Mouse (Mus musculus) ovary, postnatal 14 days (tissue): ENCODE data around the gene Rhbdd3.
"Not testable (repeated sequence)": the region's sequence is repeated elsewhere in the genome, so short reads cannot be mapped to it uniquely, and the experiment has no call there.

Experiments
- DNase-seq: peaks from one replicate; pipeline ENCODE4 v3.0.0; 2022; ENCODE audit warnings: low spot score

The Rhbdd3 gene

DNA sequence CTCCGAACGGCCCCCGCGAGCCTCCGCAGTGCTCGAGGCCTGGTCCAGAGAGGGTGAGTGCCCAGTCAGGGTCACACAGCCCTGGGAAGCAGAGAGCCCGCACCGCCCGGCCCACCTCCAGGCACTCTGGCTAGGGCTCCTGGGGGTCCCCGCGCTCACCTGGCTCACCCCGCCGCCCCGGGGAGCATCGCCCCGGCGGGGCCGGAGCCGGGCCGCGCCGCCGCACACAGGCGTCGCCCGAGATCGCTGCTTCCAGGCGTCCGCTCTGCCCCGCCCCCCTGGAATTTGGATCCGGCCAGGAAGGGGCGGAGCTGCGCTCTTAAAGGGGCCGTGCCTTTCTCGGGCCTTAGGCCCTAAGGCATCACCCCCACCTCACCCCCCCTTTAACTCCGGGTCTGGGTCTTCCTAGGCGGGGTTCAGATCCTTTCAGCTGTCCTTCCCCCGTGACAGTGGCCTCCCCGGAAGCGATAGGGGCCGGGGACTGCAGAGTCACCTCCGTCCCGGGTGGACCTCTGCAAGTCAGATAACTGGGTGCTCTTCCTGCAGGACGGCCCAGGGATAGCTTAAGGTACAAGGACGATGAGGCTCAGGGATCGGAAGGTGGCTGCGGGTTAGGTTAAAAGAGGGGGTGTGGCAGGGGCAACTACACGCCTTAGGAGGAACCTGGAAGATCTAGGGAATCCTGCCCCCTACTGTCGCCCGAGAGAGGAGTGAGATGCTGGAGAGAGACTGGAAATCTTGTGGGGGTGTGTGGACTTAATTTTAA is 33.5 kb upstream of the Rhbdd3 start, which contains the start of gene Gas2l1:
TSS of gene Gas2l1 (minus strand) at position 272 of the 766 bp plus-strand sequence.
- peak; percentile 83 for DNase-seq

- DNase-seq, result no peak
Observed at GRCm38 (mm10) chr11:5067063-5067462, 31.7 kb upstream of the Rhbdd3 start.

DNA sequence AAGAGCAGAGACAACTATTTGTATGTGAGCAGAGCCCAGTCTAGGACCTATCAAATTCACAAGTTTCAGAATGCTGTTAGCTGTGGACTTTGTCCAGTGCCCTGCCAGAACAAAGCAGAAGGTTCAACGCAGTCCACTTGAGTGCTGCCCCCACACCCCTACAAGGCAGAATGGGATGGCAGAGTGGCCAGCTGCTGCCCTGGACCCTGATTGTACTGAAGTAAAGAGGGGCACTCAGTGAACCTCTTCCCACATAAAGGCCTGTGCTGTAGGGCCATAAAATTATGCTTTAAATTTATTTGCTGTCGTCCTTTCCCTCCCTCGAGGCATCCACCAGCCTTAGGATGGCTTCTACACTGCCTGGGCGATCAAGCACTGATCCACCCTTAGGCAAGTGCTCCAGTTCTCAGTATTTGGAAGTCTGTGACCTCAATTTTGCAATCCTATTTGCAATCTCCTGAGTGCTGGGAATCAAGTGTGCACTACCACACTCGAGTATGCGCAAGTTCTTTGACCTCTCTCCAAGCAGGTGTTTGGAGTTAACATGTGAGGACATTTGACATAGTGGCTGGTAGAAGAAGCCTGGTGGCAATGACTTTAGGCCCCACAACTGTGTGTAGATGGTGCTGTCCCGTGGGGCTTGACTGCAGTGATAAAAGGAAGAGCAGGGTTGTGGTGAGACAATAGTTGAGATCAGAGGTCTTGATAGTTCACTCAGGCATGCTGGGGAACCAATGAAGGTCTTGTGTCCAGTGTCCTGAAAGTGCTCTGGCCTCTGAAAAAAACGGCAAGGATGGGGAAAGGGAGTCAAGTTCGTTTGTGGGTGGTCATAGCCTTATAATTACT is 30.4 kb upstream of the Rhbdd3 start:
- DNase-seq, result no peak

- no peak for DNase-seq
Observed at GRCm38 (mm10) chr11:5074882-5075281, 23.8 kb upstream of the Rhbdd3 start.

GRCm38 (mm10) chr11:5075760-5076159 is 23.0 kb upstream of the Rhbdd3 start:
- DNase-seq, result no peak

GRCm38 (mm10) chr11:5076843-5077242 is 21.9 kb upstream of the Rhbdd3 start:
- not testable (repeated sequence) for DNase-seq

DNA sequence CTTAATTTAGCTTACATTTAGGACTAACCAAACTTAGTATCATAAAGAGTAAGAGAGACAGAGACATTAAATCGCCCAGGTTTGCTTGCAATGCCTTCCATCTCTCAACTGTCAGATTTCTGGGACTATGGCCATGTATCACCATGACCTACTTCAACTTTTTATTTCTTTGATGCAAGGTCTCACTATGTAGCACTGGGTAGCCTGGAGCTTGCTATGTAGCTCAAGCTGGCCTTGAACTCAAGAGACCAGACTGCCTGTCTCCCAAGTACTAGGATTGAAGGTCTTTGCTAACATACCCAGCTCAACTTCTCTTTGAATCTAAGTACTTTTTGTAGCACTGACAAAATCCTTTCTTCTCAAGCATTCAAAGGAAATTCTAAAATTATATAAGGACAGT is 9.6 kb upstream of the Rhbdd3 start:
- no peak for DNase-seq

DNA sequence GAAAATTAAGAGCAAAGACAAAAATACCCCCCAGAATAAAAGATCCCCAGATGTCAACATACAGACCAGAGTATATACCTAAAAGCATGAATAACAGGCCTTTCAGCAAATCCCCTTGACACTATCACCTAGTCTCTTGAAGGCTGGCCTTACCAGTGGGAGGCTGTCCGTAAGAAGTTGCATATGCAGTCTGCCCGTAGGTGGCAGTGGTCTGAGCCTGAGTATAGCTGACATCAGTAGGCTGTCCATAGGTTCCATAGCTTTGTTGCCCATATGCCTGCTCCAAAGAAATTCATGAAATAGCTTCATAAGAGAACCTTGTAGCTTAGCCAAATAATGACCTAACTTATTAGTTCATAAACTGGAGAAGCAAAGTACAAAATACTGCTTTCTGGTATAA is 7.0 kb upstream of the Rhbdd3 start:
- no peak for DNase-seq

- DNase-seq, result no peak
Observed at GRCm38 (mm10) chr11:5095877-5096276, 2.8 kb upstream of the Rhbdd3 start.

DNA sequence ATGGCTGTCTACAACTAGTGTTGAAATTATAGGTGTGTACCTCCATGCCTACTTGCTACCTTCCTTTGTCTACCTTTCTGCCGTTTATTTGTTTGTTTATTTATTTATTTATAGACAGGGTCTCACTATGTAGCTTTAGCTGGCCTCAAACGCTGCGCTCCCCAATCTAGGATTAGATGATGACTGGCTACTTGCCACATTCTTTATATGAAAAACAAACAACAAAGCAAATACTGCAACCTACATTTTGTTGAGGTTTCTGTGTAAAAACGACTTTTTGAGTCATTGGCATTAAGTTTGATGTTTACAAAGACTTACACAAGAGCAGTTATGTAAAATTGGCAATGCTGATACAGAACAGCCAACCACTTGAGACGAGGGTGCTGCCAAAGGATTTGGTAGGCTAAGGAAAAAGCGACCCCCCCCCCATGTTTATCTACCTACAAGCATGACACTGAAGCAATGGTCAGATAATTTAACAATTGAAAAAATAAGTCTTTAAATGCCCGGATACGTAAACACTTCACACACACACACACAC is 2.2 kb upstream of the Rhbdd3 start:
- no peak for DNase-seq

- peak; percentile 37 for DNase-seq
Observed at GRCm38 (mm10) chr11:5098035-5098735, 541 bp upstream of the Rhbdd3 start.

DNA sequence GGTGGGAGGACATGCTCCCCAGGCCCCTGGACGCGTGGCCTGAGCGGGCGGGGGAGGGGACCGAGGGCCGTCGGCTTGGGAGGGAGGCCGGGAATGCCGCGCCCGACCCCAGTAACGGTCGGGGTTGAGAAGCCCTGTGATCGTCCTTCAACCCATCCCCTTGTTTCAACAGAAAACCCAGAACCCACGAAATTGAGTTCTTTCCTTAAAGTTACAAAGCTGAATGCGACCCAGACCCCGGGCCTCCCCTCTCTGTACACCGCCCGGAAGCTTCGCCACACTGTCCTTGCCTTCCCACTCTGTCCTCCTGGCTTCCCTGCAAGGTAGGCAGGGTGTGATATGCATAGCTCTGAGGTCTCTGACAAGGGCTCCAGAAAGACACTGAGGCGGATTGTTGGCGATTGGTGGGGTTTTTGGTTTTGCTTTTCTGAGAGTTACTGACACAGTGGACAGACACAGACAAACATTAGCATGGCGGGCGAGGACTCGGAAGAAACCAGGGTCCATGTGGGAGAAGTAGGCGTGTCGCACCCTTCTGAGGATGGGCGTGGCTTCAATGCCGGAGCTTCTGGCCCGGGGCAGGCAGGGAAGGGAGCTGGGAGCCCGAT is 954 bp downstream of the Rhbdd3 start:
- DNase-seq, result peak; percentile 76

DNA sequence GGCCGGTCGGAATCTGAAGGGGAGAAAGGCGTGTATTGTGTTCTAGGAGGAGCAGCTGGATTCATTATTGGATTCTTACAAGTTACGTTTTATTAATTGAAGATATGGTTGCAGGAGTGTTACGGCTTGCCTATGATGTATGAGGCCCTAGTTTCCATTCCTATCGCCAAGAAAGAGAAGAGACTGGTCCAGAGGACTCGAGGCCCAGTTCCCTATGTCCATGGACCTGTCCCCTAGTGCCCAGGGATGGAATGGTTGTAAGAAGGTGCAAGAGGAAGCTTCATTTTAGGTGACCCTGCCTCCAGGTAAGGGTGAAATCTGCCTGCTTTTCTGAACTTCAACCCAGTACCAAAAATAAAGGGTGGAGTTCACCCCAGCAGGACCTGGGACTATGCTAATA is 1.6 kb downstream of the Rhbdd3 start:
- no peak for DNase-seq

GRCm38 (mm10) chr11:5100801-5101200 is 2.1 kb downstream of the Rhbdd3 start:
- no peak for DNase-seq

- DNase-seq, result no peak
Observed at GRCm38 (mm10) chr11:5101641-5102040, 2.9 kb downstream of the Rhbdd3 start.

- no peak for DNase-seq
Observed at GRCm38 (mm10) chr11:5102384-5102783, 3.7 kb downstream of the Rhbdd3 start.

DNA sequence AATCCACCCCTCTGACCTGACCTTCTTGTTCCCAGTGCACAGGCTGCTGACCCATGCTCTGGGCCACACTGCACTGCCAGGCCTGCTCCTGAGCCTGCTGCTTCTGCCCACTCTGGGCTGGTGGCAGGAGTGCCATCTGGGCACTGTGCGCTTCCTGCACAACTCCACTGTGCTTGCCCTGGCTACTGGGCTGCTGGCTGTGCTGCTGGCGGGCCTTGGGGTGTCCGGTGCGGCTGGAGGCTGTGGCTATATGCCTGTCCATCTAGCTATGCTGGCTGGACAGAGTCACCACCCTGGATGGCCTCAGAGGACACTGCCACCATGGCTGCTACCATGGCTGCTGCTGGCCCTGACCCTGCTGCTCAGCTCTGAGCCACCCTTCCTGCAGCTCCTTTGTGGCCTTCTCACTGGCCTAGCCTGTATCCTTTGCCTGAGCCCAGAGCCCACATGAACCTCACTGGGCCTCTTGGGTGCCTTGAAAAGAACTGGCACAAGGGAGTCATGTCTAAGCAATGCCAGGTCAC is 5.3 kb downstream of the Rhbdd3 start:
- DNase-seq, result no peak

DNA sequence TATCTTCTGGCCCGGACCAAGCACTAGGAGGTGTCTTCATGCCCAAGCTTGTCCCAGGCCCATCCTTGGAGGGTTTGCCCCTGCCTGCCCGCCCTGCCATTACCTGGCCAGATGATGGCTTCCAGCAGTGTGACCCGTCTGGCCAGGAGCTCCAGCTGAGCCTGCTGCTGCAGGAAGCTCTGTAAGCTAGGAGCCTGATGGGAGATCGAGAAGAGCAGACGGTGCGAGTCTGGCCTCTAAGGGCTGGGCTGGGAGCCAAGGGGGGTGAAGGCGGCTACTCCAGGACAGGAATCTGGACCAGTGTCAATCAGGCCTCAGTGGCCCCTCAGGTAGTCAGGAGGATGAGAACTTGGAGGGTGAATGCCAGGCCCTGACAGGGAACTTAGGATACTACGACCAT is 10.7 kb downstream of the Rhbdd3 start:
- no peak for DNase-seq

GRCm38 (mm10) chr11:5113645-5114044 is 14.9 kb downstream of the Rhbdd3 start:
- DNase-seq, result no peak

DNA sequence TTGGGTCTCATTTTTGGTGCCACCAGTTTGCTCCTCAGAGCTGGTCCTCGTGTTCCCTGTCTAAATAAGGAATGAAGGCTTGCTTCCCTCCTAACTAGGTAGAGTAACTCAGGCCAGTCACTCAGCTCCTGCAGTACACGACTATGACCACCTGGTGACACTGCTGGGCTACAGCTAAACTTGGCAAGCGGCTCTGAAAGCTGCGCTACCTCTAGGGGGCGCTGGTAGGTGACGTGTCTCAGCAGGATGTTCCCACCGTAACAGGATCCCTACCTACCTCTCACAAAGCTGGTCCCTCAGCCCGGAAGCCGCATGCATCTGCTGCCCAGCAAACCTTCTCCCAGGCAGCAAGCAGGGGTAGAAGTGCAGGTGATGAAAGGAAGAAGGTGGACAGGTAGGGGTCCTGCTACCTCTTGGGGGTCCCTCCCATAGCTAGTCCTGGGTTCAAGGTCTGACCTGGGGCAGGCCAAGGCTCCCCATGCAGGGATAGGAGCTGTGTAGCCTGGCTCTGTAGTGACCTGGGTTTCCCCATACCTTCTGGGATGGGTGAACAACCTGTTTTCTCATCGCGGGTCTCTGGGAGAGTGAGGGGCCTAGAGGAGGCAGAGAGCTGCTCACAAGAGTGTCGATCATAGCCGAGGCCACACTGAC is 16.3 kb downstream of the Rhbdd3 start:
- peak; percentile 86 for DNase-seq

- DNase-seq, result no peak
Observed at GRCm38 (mm10) chr11:5125713-5126112, 27.0 kb downstream of the Rhbdd3 start.
